Mouse (Mus musculus): ENCODE results near the gene Pgbd1. TPM values are rescaled to one million over a fixed set of nuclear protein-coding genes. Genes with fewer than 3 reads are reported as not detected.
"Not testable (repeated sequence)": the region's sequence is repeated elsewhere in the genome, so short reads cannot be mapped to it uniquely, and the experiment has no call there.

Gene Pgbd1
- total RNA-seq, 2 experiments from 2014 or later: 1.3 to 1.7 TPM

GRCm38 (mm10) chr13:21414231-21415212 lies 26.3 kb downstream of the Pgbd1 start:
- no peak for TF ChIP-seq CTCF (IDR thresholded peaks at IDR 0.05)
- intact Hi-C loops (cut with DNase I): no loop called here
- DNase-seq (ENCODE audit: extremely low spot score in 1 of 2, low spot score in 2 of 2): no peak

GRCm38 (mm10) chr13:21408805-21409459 lies 31.9 kb downstream of the Pgbd1 start:
- intact Hi-C loops (cut with DNase I): loop anchor here (2.0 kb wide), 1 partner anchor 32 kb away; the partner anchor contains the start of gene Pgbd1
- peak overlapping the region; percentile 67 for H3K4me3 ChIP-seq
- no peak for DNase-seq (ENCODE audit: extremely low spot score in 1 of 2, low spot score in 2 of 2)
- peak overlapping the region; percentile 93 for H3K27ac ChIP-seq
- TF ChIP-seq CTCF (IDR thresholded peaks at IDR 0.05): no peak

More at GRCm38 (mm10) chr13:21414231-21415212, 26.3 kb downstream of the Pgbd1 start:
- Histone ChIP-seq H3K4me3 (no peak overlapping the region), H3K27ac (no peak overlapping the region)

GRCm38 (mm10) chr13:21407969-21408804 lies 32.7 kb downstream of the Pgbd1 start:
- peak; percentile 83 to 84 for DNase-seq (ENCODE audit: extremely low spot score in 1 of 2, low spot score in 2 of 2)
- intact Hi-C loops (cut with DNase I): loop anchor here (2.0 kb wide), 1 partner anchor 33 kb away; the partner anchor contains the start of gene Pgbd1
- TF ChIP-seq CTCF (IDR thresholded peaks at IDR 0.05): no peak
- peak overlapping the region; percentile 93 for H3K27ac ChIP-seq
- H3K4me3 ChIP-seq: peak overlapping the region; percentile 67

DNA sequence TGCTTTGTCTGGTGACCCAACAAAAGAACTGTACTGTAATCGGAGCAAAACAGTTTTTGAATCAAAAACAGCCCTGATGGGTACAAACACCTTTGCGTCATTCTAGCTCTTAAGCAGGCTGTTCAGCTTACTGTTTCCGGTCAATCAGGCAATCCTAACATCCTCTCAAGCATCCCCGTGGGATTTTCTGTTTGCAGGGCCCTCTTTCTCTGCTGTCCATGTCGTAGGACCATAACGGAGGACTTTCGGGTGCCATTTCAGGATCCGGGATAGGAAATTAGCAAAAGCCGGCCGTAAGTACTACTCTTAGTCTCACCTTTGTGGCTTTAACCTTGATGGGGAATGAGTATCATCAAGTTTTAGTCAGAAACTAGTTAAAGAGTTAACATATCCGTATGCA lies 33.5 kb downstream of the Pgbd1 start:
- intact Hi-C loops (cut with DNase I): no loop called here
- no peak overlapping the region for H3K27ac ChIP-seq
- no peak for TF ChIP-seq CTCF (IDR thresholded peaks at IDR 0.05)
- no peak overlapping the region for H3K4me3 ChIP-seq
- DNase-seq (ENCODE audit: extremely low spot score in 1 of 2, low spot score in 2 of 2): no peak

GRCm38 (mm10) chr13:21402848-21403247 lies 38.0 kb downstream of the Pgbd1 start:
- no peak for TF ChIP-seq CTCF (IDR thresholded peaks at IDR 0.05)
- intact Hi-C loops (cut with DNase I): loop anchor here (1.0 to 5.0 kb wide), 5 partner anchors 40 to 128 kb away; partner anchors contain the start of genes Zkscan8, Zscan12 and Zscan26
- no peak for DNase-seq (ENCODE audit: extremely low spot score in 1 of 2, low spot score in 2 of 2)
- Histone ChIP-seq H3K27ac (peak overlapping the region; percentile 92), H3K4me3 (peak overlapping the region; percentile 66)

- intact Hi-C loops (cut with DNase I): loop anchor here (1.0 to 5.0 kb wide), 5 partner anchors 40 to 128 kb away; partner anchors contain the start of genes Zkscan8, Zscan12 and Zscan26
- peak; percentile 80 to 82 for DNase-seq (ENCODE audit: extremely low spot score in 1 of 2, low spot score in 2 of 2)
- peak within 1 kb of the TSS; percentile 66 for H3K4me3 ChIP-seq
- peak within 1 kb of the TSS; percentile 92 for H3K27ac ChIP-seq
- TF ChIP-seq CTCF (IDR thresholded peaks at IDR 0.05): no peak
Observed at GRCm38 (mm10) chr13:21402287-21402846, 38.5 kb downstream of the Pgbd1 start, which contains the start of gene Zkscan3. Gene Zkscan3 (minus strand): TSS chr13:21402755.

DNA sequence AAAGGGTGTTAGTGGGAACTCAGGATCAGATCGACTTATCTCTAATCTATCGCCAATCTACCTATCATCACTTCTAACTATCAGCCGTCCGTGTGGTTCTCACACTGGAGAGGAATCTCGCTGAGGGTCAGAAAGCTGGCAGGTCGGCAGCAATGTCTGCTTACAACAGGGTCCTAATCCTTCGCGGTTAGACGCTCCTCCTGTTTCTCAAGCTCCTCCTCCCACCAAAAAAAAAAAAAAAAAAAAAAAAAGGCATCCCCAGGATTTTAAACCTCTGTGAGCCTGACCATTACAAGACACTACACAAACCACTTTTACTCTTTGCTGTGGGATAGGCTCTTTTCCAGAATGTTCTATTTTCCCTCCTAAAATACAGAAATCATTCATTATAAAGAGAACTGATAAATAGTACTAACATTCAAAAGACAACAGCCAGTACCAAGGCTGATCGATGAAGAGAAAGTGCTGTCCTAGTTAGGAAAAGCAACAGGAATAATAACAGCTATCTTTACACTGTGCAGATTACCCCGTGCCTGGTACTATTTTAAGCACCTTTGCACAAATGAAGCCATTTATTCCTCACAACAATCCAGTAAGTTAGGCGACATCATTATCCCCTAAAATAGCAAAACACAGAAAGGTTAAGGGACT lies 39.1 kb downstream of the Pgbd1 start:
- peak overlapping the region; percentile 92 for H3K27ac ChIP-seq
- no peak for DNase-seq (ENCODE audit: extremely low spot score in 1 of 2, low spot score in 2 of 2)
- no peak for TF ChIP-seq CTCF (IDR thresholded peaks at IDR 0.05)
- intact Hi-C loops (cut with DNase I): loop anchor here (1.0 to 5.0 kb wide), 5 partner anchors 39 to 129 kb away; partner anchors contain the start of genes Zkscan8, Zscan12 and Zscan26
- H3K4me3 ChIP-seq: peak overlapping the region; percentile 66

DNA sequence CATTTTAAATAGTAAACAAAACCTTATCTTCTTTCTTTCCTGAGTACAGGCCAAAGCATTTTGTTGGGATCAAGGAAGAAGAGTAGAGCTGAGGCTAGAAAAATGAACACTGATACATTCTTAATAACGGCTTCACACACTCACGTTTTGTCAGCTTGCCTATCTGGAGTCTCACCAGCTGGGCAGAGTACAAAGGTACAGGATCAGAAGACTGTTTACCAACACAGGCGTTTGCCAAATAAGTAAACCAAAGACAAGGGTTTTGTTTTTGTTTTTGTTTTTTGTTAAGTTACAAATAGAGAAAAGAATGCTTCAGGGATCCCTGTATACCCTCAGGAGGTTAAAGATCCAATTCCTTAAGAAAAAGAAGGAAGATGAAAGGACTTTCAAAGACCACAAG lies 39.7 kb downstream of the Pgbd1 start:
- no peak for DNase-seq (ENCODE audit: extremely low spot score in 1 of 2, low spot score in 2 of 2)
- peak overlapping the region; percentile 66 for H3K4me3 ChIP-seq
- no peak for TF ChIP-seq CTCF (IDR thresholded peaks at IDR 0.05)
- H3K27ac ChIP-seq: no peak overlapping the region
- intact Hi-C loops (cut with DNase I): loop anchor here (5.0 kb wide), 1 partner anchor 124 kb away; no protein-coding TSS in a partner anchor

DNA sequence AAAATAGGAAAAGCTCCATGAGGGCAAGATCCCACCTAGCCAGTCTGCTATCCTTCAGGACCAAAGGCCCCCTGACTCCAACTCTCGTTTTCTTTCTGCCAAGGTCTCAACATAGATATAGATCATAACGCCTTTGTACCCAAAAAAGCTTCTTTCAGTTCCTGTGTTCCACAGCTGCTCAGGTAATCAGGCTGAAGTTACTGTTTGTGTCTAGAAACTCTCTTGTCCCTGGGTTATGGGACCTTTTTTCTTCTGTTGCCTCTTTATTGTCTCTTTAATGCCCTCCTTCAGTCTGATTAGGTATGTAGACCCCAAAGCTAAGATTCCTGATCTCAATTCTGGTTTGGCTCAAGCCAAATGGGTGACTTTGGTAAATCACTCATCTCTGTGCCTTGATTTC lies 43.4 kb downstream of the Pgbd1 start:
- no peak for TF ChIP-seq CTCF (IDR thresholded peaks at IDR 0.05)
- intact Hi-C loops (cut with DNase I): no loop called here
- Histone ChIP-seq H3K27ac (no peak overlapping the region), H3K4me3 (no peak overlapping the region)
- DNase-seq (ENCODE audit: extremely low spot score in 1 of 2, low spot score in 2 of 2): no peak

DNA sequence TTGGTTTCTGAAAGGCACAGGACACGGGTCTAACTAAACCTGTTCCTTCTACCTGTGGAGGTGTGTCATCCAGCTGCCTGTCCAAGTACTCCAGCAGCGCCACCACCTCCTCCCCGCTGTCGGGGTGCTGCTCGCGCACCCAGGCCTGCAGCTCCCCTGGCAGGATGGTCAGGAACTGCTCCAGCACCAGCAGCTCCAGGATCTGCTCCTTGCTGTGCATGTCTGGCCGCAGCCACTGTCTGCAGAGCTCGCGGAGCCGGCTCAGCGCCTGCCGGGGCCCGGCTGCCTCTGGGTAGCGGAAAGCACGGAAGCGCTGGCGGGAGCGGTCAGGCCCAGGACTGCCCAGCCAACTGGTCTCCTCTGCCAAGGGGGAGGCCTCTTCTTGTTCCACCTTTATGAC lies 44.8 kb downstream of the Pgbd1 start:
- H3K4me3 ChIP-seq: peak overlapping the region; percentile 33; the same call in 1 of the 2 replicates
- intact Hi-C loops (cut with DNase I); H3K27ac ChIP-seq: not testable (repeated sequence)
- DNase-seq (ENCODE audit: extremely low spot score in 1 of 2, low spot score in 2 of 2): peak; percentile 21 to 28

Data from left cerebral cortex, adult 2 months (tissue).